Mouse (Mus musculus) naive thymus-derived CD4-positive, alpha-beta T cell, adult 2 months (primary cell): ENCODE measurements around the gene Cfap73.

Experiments
- DNase-seq: peaks from one replicate; pipeline ENCODE4 v3.0.0-alpha.2; 2011; ENCODE audit warnings: low read depth

Cfap73 gene

GRCm38 (mm10) chr5:120612822-120613604 is 21.0 kb downstream of the Cfap73 start:
- peak; percentile 100 for DNase-seq

GRCm38 (mm10) chr5:120612442-120612821 is 21.6 kb downstream of the Cfap73 start, which contains the start of the genes Rita1 and Ddx54:
Gene Rita1, minus strand, starts transcription at chr5:120612589.
Gene Ddx54, plus strand, starts transcription at chr5:120612739.
- DNase-seq: no peak

- no peak for DNase-seq
Measured at GRCm38 (mm10) chr5:120611416-120611815, 22.6 kb downstream of the Cfap73 start.

DNA sequence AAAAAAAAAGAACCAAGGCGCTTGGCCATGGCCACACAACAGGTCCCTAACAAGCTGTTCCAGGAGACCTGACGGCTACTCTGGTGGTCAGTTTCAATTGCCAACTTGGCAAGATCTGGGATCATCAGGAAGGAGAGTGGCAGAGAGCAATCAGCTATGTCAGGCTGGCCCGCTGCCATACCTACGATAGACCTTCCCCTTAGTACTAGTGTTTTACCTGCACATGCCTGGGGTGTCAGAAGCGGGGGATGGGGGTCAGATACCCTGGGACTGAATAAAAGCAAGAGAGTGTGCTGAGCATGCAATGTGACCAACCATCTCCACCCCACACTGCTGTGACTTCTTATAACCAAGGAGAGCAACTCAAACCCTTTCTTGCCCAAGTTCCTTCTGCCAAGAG is 23.1 kb downstream of the Cfap73 start:
- DNase-seq: peak; percentile 19

GRCm38 (mm10) chr5:120609246-120609775 is 24.7 kb downstream of the Cfap73 start:
- no peak for DNase-seq

GRCm38 (mm10) chr5:120607335-120607734 is 26.7 kb downstream of the Cfap73 start:
- no peak for DNase-seq

GRCm38 (mm10) chr5:120606590-120607200 is 27.3 kb downstream of the Cfap73 start:
- no peak for DNase-seq

DNA sequence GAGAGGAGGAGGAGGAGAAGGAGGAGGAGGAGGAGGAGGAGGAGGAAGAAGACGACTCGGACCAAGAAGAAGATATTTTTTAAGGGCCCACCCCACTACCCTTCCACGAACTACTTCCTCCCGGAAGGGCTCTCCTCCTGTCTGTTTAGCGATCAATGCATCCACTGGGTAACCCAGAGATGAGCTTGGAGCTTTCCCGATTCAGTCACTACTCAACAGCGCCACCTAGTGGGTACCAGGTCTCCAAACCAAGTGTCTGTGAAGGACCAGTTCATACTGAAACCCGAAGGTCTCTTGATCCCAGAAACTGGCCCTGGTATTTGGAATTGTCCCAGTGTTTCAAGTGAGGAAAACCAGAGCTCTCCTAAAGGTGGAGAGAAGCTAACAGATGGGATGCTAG is 28.3 kb downstream of the Cfap73 start:
- peak; percentile 94 for DNase-seq

DNA sequence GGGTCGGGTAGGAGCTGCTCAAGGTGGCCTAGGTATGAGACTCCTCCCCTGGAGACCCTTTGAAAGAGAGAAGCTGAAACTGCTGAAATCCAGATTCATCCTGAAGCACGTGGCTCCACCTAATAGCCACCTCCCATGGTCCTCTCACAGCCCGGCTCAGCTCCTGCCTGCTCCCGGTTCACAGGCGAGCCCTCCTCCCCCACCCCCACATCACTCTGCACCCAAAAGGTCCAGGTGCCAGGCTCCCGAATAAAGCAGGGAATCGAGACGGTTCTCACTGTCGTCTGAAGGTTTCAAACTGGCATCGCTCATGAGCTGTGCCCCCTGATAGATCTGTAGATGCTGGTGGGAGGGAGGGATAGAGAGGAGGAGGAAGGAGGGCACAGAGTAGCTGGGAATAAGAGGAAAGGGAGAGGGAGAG is 28.8 kb downstream of the Cfap73 start:
- no peak for DNase-seq

- peak; percentile 91 for DNase-seq
Measured at GRCm38 (mm10) chr5:120604839-120605238, 29.2 kb downstream of the Cfap73 start.

- no peak for DNase-seq
Measured at GRCm38 (mm10) chr5:120603515-120603914, 30.5 kb downstream of the Cfap73 start.

- no peak for DNase-seq
Measured at GRCm38 (mm10) chr5:120602210-120602609, 31.8 kb downstream of the Cfap73 start.

DNA sequence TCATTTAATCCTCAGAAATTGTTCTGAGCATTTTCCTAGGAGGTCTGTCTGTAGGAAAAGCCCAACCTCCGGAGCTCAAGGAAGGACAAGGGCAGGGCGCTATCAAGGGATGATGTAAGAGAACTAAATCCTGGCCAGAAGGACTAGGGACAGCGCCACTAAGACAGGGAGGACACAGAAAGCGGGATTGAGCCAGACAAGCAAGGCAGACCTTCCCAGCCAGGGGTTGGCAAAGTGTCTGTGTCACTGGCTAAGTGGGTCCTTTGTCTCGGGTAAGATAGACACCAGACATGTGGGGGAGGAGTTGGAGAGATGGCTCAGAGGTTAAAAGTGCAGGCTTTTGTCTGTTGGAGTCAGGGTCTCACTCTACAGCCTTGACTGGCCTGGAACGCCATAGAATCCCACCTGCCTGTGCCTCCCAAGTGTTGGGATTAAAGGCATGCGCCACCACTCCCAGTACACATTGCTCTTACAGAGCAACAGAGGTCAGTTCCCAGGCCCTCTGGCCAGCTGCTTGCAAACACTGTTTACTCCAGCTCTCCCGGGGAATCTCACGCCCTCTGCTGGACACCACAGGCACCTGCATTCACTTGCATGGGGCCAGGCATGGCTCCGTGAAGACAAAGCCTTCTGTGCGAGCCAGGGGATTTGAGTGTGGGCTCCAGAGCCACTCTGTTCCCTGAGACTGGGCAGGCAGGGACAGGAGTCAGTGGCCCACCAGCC is 32.9 kb downstream of the Cfap73 start:
- peak; percentile 43 for DNase-seq

DNA sequence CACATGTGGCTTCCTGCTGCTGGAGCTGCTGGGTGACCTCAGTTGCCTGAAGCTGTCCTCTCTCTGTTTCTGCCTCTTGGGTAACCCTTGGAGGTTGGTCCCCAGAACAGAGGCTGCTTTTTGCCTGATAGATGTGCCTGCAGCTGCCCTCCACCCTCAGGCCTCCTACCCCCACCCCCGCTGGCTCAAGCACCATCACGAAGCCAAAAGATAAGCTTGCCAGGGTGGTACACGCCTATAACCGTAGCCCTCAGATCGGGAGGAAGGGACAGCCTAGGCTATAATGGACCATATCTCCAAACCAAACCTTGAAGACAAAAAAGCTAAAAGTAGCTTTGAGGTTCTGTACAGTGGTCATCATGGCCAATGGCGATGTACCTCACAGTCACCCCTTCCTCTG is 34.4 kb downstream of the Cfap73 start:
- DNase-seq: no peak

GRCm38 (mm10) chr5:120594485-120594884 is 39.5 kb downstream of the Cfap73 start:
- no peak for DNase-seq

- DNase-seq: peak; percentile 60
Measured at GRCm38 (mm10) chr5:120592141-120592540, 41.9 kb downstream of the Cfap73 start.

DNA sequence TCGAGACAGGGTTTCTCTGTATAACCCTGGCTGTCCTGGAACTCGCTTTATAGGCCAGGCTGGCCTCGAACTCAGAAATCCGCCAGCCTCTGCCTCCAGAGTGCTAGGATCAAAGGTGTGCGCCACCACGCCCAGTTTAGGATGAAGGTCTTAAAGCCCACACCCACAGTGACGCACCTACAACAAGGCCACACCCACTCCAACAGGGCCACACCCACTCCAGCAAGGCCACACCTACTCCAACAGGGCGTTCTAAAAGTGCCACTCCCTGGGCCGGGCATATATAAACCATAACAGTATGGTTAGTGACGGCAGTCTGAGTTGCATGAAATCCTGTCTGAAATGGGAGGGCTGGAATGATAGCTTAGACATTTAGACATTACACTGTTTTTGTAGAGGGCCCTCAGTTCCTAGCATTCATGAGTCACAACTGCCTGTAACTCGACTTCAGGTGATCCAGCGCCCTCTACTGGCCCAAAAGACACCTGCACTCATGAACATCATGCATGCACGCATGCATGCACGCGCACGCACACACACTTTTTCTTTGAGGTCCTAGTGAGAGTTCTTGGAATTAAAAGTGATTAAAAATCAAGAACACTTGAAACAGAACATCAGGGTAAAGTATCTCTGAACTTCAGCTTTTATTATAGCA is 43.6 kb downstream of the Cfap73 start:
- DNase-seq: peak; percentile 77

GRCm38 (mm10) chr5:120588569-120589094 is 45.4 kb downstream of the Cfap73 start, which contains the start of the genes Tpcn1 and Iqcd:
Gene Tpcn1, minus strand, starts transcription at chr5:120588673.
Gene Iqcd, plus strand, starts transcription at chr5:120589016.
- DNase-seq: peak; percentile 99

GRCm38 (mm10) chr5:120587940-120588568 is 46.0 kb downstream of the Cfap73 start:
- DNase-seq: no peak

GRCm38 (mm10) chr5:120587616-120587926 is 46.5 kb downstream of the Cfap73 start:
- peak; percentile 68 for DNase-seq
